Mouse (Mus musculus) intestine, embryonic 15.5 days (tissue): ENCODE results near the gene Cldn15. TPM values are rescaled to one million over a fixed set of nuclear protein-coding genes. Genes with fewer than 3 reads are reported as not detected.

Source experiments
- ATAC-seq: fragments of 200-750 bp; cut with Nextera tagmentation; 2 replicates; pipeline ENCODE4 v1.8.0; 2017; ENCODE audit warnings: moderate TSS enrichment, moderate library complexity
- H3K27ac ChIP-seq: fragments of 300-500 bp; sonication (generic); 2 replicates; pipeline ENCODE4 v1.5.1; 2015; ENCODE audit warnings: mild to moderate bottlenecking, inconsistent platforms
- H3K27me3 ChIP-seq: fragments of 300-500 bp; sonication (generic); replicated peaks from 2 replicates; pipeline ENCODE4 v1.6.1; 2015; ENCODE audit warnings: inconsistent platforms
- H3K36me3 ChIP-seq: fragments of 300-500 bp; sonication (generic); 2 replicates; pipeline ENCODE4 v1.6.1; 2015; ENCODE audit warnings: inconsistent platforms
- H3K4me1 ChIP-seq: fragments of 300-500 bp; sonication (generic); replicated peaks from 2 replicates; pipeline ENCODE4 v1.6.1; 2015; ENCODE audit warnings: inconsistent platforms
- H3K4me2 ChIP-seq: fragments of 300-500 bp; sonication (generic); replicated peaks from 2 replicates; pipeline ENCODE4 v1.6.1; 2015; ENCODE audit warnings: mild to moderate bottlenecking, inconsistent platforms
- H3K4me3 ChIP-seq: fragments of 300-500 bp; sonication (generic); replicated peaks from 2 replicates; pipeline ENCODE4 v1.5.1; 2015; ENCODE audit warnings: inconsistent platforms
- H3K9ac ChIP-seq: fragments of 300-500 bp; sonication (generic); 2 replicates; pipeline ENCODE4 v1.6.1; 2015; ENCODE audit warnings: inconsistent platforms
- H3K9me3 ChIP-seq: fragments of 300-500 bp; sonication (generic); 2 replicates; pipeline ENCODE4 v1.6.1; 2016; ENCODE audit warnings: inconsistent platforms
- WGBS: fragments of 180-500 bp; shearing (Covaris S2); methylation state at CpG from one replicate; pipeline ENCODE4 v1.1.7; 2015; 5-methylcytosine and 5-hydroxymethylcytosine counted together
- polyA plus RNA-seq: library from polyadenylated mRNA; unstranded; fragments of >200 nt; fragmentation: Nextera tagmentation; extraction: Ambion mirVana; gene quantifications from 2 replicates; pipeline ENCODE4 v1.2.1, GENCODE M21; 2015

Gene Cldn15
- 18.4 and 24.9 TPM in 2 replicates for polyA plus RNA-seq

DNA sequence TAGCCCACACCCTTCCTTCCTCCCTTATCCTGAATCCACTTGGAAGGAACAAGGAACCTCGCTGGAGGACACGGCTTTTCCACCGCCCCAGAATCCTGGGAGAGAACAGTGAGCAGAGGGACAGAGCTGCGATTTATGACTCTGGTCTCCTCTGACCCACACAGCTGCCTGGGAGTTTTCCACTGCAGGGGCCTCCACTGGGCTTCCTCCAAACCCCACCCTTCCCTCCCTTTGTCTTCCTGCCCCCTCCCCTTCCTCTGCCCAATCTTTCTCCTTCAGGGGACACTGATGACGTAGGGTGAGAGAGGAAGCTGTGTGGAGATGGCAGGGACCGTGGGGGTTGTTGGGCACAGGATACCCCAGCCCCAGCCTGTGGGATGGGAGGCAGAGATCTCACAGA lies at the start of gene Cldn15:
Cldn15 (plus strand) TSS at position 286 of the 400 bp plus-strand sequence.
- H3K27me3 ChIP-seq = no peaks in the 10 kb centered on the region
- H3K9me3 ChIP-seq = no peaks in the 10 kb centered on the region
- peak within 1 kb of the TSS; percentile 46 for H3K4me2 ChIP-seq
- WGBS = 14% methylated on average over 6 of the region's 6 CpGs
- ATAC-seq = no peak; the same call in 1 of the 2 replicates
- peak within 1 kb of the TSS; percentile 87 for H3K27ac ChIP-seq
- H3K36me3 ChIP-seq = peaks cover 15% of the 10 kb centered on the region
- H3K4me3 ChIP-seq = no peak within 1 kb of the TSS
- H3K9ac ChIP-seq = peak within 1 kb of the TSS; percentile 33
- peaks cover 46% of the 10 kb centered on the region for H3K4me1 ChIP-seq

DNA sequence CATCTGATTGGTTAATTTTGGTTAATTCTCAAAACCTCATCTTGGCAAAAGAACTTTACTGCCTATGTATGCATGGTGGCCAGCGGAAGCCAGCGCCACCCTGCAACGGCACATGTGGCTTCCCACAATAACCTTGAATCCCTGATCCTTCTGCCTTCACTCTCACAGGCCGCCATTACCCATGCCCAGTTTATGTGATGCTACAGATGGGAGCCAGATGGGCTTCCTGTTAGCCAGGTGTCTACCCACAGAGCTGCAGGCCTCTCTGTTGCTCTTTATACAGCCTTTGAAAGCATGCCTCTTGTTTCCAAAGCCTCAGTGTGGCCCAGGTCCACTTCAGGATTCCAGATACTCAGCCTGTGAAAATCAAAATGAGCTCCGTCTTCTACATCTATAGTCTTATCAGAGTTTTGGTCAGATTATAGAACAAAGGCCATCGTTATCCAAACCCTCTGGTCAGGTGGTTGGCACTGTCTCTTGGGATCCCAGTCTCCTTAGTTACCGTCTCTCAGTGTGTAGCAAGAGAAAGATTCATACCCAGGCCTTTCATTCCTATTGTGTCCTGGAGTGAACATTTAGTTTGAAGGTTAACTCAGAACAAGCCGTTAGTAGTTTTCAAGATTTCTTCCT lies 48.7 kb upstream of the Cldn15 start:
- Histone ChIP-seq H3K4me3 (no peak overlapping the region), H3K9me3 (no peaks in the 10 kb centered on the region), H3K36me3 (no peaks in the 10 kb centered on the region), H3K27ac (no peak overlapping the region), H3K4me2 (no peak overlapping the region), H3K4me1 (peaks cover 6% of the 10 kb centered on the region; the same call in 1 of the 2 replicates), H3K9ac (no peak overlapping the region), H3K27me3 (no peaks in the 10 kb centered on the region)
- WGBS = 96% methylated on average over 8 of the region's 8 CpGs
- no peak for ATAC-seq

DNA sequence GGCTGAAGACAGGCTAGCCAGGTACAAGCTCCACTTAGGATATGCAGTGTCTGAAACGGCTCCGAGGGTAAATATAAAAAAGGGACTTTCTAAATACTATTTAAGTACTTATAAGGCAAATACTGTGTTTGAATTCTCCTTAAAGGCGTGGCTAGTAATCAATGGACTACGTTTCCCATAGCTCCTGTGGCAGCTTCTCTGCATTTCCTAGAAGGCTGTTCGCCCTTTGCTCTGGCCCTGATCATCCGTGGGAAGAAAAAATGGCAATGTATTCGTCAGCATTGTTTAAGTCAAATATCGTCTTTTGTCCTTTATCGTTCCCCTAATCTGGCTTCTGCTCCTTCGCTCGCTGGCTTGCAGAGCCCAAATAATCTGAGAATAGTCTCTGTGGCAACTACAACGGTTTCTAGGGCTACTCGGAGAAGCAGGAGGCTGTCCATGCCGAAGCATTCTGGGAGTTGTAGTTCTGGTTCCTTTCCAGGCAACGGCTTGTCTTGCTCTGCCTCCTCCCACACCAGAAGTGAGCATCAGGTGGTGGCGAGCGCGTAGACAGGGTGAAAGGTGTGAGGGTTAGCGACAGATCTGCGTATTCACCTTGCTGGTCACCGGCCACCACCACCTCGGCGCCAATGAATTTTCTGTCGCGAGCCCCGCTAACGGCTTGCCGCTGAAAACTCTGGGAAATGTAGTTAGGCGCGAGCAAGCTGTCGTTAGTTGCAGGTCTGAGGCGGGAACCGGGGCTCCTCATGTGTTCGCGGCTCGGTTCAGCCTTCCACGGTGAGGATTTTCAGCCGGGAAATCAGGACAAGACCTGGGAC lies 47.6 kb upstream of the Cldn15 start:
- Histone ChIP-seq H3K27me3 (no peaks in the 10 kb centered on the region), H3K4me1 (peaks cover 6% of the 10 kb centered on the region; the same call in 1 of the 2 replicates), H3K4me2 (peak overlapping the region; percentile 87), H3K9ac (peak overlapping the region; percentile 61), H3K27ac (0 out of 2 replicates have a peak overlapping the region, but pooled peaks have one; percentile 24), H3K9me3 (no peaks in the 10 kb centered on the region), H3K4me3 (peak overlapping the region; percentile 61), H3K36me3 (no peaks in the 10 kb centered on the region)
- 2% methylated on average over 38 of the region's 38 CpGs for WGBS
- peak; percentile 88 for ATAC-seq

DNA sequence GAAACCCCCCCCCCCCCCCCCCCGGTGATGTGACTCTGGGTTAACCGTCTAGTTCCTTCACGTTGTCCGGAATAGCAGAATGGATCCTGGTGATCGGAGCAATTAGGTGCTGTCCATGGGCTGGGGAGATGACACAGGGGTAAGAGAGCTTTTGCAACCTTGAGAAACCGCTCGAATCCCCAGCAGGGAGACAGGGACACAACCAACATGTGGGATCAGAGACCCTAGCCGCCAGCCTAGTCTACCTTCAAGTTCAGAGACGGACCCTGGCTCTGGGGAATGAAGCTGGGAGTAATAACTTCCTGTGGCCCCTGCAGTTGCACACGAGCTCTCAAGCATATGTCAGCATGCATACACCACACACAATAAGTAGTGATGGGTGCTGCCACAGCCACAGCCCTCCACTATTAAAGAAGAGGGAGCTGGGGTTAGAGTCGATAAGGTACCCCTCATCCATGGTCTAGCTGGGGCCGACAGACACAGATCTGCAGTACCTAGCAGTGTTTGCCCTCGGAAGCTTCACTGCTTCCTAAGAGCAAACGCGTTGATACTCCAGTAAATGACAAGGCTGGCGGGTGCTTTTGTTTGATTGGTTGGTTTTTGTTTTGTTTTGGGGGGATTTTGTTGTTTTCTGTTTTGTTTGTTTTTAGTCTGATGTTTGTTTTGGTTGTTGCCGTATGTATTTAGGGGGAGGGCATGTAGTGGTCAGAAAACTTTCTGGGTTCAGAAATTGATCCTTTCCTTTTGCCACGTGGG lies 46.7 kb upstream of the Cldn15 start:
- no peak for ATAC-seq
- peak overlapping the region; percentile 87 for H3K4me2 ChIP-seq
- no peaks in the 10 kb centered on the region for H3K9me3 ChIP-seq
- H3K9ac ChIP-seq = peak overlapping the region; percentile 61
- no peaks in the 10 kb centered on the region for H3K27me3 ChIP-seq
- no peaks in the 10 kb centered on the region for H3K36me3 ChIP-seq
- peak overlapping the region; percentile 61 for H3K4me3 ChIP-seq
- 20% methylated on average over 18 of the region's 18 CpGs for WGBS
- peaks cover 9% of the 10 kb centered on the region; the same call in 1 of the 2 replicates for H3K4me1 ChIP-seq
- no peak overlapping the region for H3K27ac ChIP-seq

DNA sequence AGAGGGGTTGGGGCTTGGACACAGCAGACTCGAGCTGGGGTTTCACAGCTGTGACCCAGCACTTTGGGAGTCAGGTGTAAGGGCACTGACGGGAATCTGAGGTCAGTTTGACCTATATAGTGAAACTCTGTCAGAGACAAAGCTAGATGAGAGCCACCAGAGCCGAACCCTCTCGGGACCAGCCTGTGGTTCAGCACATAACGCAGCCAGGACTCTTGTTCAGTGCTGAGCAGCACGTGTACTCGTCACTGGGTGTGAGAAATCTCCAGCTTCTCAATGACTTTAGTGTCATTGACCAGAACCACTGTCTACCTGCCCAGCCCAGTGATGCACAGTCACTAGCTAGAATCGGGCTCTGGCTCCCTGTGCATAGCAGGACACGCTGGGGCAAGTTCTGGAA lies 43.6 kb upstream of the Cldn15 start:
- H3K27me3 ChIP-seq = no peaks in the 10 kb centered on the region
- H3K27ac ChIP-seq = no peak overlapping the region
- ATAC-seq = no peak
- no peak overlapping the region for H3K4me2 ChIP-seq
- no peak overlapping the region for H3K9ac ChIP-seq
- no peaks in the 10 kb centered on the region for H3K9me3 ChIP-seq
- H3K36me3 ChIP-seq = no peaks in the 10 kb centered on the region; the same call in 1 of the 2 replicates
- peaks cover 9% of the 10 kb centered on the region; the same call in 1 of the 2 replicates for H3K4me1 ChIP-seq
- WGBS = 85% methylated on average over 9 of the region's 9 CpGs
- no peak overlapping the region for H3K4me3 ChIP-seq

DNA sequence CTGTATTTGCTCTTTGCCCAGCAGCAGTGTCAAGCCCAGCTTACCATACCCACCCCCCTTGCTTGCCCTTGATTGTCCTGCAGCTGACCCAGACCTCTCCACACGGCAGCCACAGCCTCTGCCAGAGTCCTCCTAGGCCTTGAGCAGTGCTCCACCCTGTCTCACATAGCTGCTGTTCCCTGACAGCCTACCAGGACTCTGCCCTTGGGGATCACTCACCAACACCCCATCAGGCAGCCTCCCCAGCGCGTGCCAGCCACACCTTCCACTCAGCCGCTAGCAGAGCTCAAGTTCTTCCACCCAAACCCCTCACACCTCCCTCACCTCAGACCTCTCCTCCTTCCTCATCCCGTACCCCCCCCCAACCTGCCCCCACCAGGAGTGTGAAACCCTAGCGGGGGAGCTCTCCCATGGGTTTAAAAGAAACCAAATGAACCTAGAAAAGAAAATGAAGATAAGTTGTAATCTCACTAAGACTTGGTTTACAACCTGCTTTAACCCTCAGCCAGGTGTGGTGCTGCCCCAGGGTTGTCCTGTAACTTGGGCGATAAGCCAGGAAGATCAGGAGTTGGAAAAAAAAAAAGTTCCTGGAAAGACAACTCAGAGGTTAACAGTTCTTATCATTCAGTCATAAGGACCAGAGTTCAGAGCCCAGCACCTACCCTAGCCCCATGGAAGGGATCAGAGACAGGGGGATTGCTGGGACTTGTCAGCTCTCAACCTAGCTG lies 42.5 kb upstream of the Cldn15 start:
- H3K4me3 ChIP-seq = no peak overlapping the region
- H3K9ac ChIP-seq = no peak overlapping the region
- no peaks in the 10 kb centered on the region for H3K9me3 ChIP-seq
- no peaks in the 10 kb centered on the region for H3K27me3 ChIP-seq
- H3K36me3 ChIP-seq = no peaks in the 10 kb centered on the region; the same call in 1 of the 2 replicates
- 0 out of 2 replicates have a peak overlapping the region, but pooled peaks have one; percentile 5 for H3K4me2 ChIP-seq
- peaks cover 9% of the 10 kb centered on the region; the same call in 1 of the 2 replicates for H3K4me1 ChIP-seq
- WGBS = 50% methylated on average over 7 of the region's 7 CpGs
- H3K27ac ChIP-seq = peak overlapping the region; percentile 49
- ATAC-seq = peak; percentile 90

DNA sequence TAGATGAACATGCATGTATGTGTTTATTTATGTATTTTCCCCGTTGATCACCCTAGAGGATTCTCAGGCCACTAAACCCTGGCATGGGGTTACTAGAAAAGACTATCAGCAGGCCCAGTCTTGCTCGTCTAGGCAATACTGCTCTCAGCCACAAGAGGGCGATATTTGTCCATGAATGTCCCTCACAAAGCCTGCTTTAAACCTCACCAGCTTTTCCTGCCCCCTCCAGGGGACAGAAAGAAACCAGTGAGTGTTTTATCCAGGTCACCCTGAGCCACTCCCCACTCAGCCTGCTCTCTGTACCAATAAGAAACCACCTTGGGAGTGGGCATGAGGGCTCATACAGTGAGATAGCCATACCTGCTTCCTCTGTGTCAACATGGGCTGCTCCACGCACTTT lies 37.3 kb upstream of the Cldn15 start:
- Histone ChIP-seq H3K27ac (no peak overlapping the region), H3K36me3 (no peaks in the 10 kb centered on the region; the same call in 1 of the 2 replicates), H3K27me3 (no peaks in the 10 kb centered on the region), H3K4me1 (peaks cover 8% of the 10 kb centered on the region; the same call in 1 of the 2 replicates), H3K4me3 (no peak overlapping the region), H3K9ac (no peak overlapping the region), H3K9me3 (no peaks in the 10 kb centered on the region), H3K4me2 (no peak overlapping the region)
- peak; percentile 84 for ATAC-seq
- WGBS = 16% methylated on average over 4 of the region's 4 CpGs

DNA sequence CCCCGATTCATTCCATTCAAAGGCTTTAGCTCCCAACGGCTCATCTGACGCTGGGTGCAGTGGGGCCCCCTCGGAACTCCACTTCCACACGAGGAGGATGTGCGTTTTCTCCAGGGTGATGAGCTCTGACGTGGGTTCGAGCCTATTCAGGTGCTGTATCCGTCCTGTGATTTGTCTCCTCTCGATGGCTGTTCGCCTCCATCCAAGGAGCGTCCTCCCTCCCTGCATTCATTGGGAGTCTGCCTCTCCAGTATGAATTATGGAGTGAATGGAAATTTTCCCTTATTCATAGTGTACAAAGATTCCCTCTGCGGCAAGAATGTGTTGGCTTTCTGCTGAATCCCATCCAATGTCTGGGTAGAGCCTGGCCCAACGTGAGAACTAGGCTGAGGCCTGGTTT lies 34.5 kb upstream of the Cldn15 start:
- 85% methylated on average over 14 of the region's 14 CpGs for WGBS
- 0 out of 2 replicates have a peak, but pooled peaks cover 5% of the 10 kb centered on the region for H3K4me1 ChIP-seq
- no peak overlapping the region for H3K4me3 ChIP-seq
- no peak overlapping the region for H3K27ac ChIP-seq
- H3K4me2 ChIP-seq = no peak overlapping the region
- no peaks in the 10 kb centered on the region for H3K9me3 ChIP-seq
- no peak overlapping the region for H3K9ac ChIP-seq
- no peak for ATAC-seq
- H3K36me3 ChIP-seq = no peaks in the 10 kb centered on the region
- no peaks in the 10 kb centered on the region for H3K27me3 ChIP-seq

DNA sequence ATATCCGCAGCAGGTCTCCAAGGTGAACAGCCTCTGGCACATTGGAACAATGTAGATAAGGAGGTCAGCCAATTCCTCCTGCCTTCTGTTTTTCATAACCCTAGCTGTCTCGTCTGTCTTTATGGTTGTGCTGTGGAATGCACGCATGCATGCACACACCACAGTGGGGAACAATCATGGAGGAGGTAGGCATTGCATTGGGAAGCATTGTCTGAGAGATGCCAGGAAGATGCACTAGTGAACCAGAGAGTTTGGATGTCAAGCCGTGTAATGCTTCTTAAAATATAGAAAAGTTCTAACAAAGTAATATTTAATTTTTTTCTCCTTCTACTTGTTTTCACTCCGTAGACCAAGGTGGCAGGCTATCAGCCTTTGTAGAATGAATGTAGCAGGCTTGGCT lies 33.5 kb upstream of the Cldn15 start:
- Histone ChIP-seq H3K36me3 (no peaks in the 10 kb centered on the region), H3K4me3 (no peak overlapping the region), H3K27me3 (no peaks in the 10 kb centered on the region), H3K9me3 (no peaks in the 10 kb centered on the region), H3K4me2 (no peak overlapping the region), H3K9ac (no peak overlapping the region), H3K27ac (no peak overlapping the region), H3K4me1 (0 out of 2 replicates have a peak, but pooled peaks cover 5% of the 10 kb centered on the region)
- no peak for ATAC-seq
- WGBS = 80% methylated on average over 5 of the region's 5 CpGs

DNA sequence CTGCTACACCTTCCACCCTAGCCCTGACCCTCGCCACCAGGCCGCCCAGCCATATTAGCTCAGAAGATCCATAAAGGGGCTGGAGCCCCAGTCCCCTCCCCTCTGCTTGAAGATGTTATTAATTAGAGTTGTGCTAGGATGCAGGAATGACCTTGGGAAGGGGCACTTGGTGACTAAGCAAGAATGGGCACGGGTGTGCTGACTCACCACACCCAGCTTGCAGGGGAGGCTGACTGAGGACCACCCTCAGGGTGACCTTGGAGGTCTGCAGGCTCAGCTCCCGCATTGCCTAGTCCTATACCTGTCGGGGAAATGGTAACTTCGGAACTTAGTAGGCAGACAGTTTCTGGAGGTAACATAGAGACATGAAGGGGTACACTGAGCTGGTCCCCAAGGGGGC lies 32.5 kb upstream of the Cldn15 start:
- Histone ChIP-seq H3K9ac (no peak overlapping the region), H3K9me3 (no peaks in the 10 kb centered on the region), H3K4me3 (no peak overlapping the region), H3K27me3 (no peaks in the 10 kb centered on the region), H3K4me2 (no peak overlapping the region), H3K27ac (no peak overlapping the region), H3K4me1 (0 out of 2 replicates have a peak, but pooled peaks cover 5% of the 10 kb centered on the region), H3K36me3 (no peaks in the 10 kb centered on the region)
- 84% methylated on average over 6 of the region's 6 CpGs for whole genome bisulfite sequencing
- no peak for ATAC-seq

DNA sequence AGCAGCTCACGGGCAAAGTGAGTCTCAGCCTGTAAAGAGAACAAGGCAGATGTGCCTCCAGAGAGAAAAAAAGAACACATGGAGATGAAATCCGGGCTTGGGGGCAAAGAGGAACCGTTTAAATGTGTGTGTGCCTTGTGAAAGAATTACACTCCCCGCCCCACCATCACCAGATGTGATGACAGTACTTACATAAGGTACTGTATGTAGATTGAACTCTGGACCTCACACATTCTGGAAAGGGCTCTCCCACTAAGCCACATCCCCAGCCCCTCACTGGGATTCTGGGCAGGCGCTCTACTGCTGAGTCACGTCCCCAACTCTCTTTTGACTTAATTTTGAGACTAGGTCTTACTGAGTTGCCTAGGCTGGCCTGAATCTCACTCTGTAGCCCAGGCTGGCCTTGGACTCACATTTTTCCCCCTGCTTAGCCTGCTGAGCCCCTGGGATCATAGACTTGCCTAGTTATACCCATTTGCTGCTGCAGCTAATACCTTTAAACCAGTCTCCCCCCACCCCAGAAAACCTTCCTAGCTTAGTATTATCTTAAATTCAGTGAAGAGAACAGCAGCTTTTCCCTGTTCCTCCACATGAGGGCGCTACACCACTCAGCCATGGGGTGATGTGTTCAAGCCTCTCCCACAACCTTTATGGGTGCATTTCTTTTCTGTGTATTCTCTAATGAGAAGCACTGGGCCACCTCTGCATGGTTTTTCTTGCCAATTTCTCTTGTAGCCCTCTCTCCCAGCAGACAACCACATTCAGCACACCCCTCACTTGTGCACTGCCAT lies 30.3 kb upstream of the Cldn15 start:
- Histone ChIP-seq H3K27me3 (no peaks in the 10 kb centered on the region), H3K4me1 (no peaks in the 10 kb centered on the region), H3K27ac (no peak overlapping the region), H3K36me3 (no peaks in the 10 kb centered on the region), H3K4me3 (no peak overlapping the region), H3K9me3 (no peaks in the 10 kb centered on the region), H3K9ac (no peak overlapping the region), H3K4me2 (no peak overlapping the region)
- 68% methylated on average over 7 of the region's 7 CpGs for WGBS
- ATAC-seq = no peak
